Mouse (Mus musculus) liver, adult (tissue): ENCODE results near the gene Angptl4.

Source experiments
- GATA4 ChIP-seq: IDR thresholded peaks from 2 replicates; pipeline ENCODE4 v1.6.1; 2014; ENCODE audit warnings: mild to moderate bottlenecking, low read length; ENCODE audit not compliant: insufficient replicate concordance

The Angptl4 gene

GRCm38 (mm10) chr17:33742420-33742819, 39.2 kb downstream of the Angptl4 start:
- TF ChIP-seq GATA4, result no peak

- no peak for TF ChIP-seq GATA4
Observed at GRCm38 (mm10) chr17:33729215-33729614, 52.4 kb downstream of the Angptl4 start.

- no peak for TF ChIP-seq GATA4
Observed at GRCm38 (mm10) chr17:33728396-33728795, 53.2 kb downstream of the Angptl4 start.
